Mouse (Mus musculus): Measurements from ENCODE around the gene Wnt9b. TPM values are rescaled to one million over a fixed set of nuclear protein-coding genes. Genes with fewer than 3 reads are reported as not detected.

Wnt9b gene
- 0.25 TPM for polyA plus RNA-seq (2014; fragmentation: Illumina TruSeq; extraction: RNeasy Lipid Tissue Mini Kit (QIAGEN cat#74804); ENCODE audit: low read depth, low replicate concordance)

GRCm38 (mm10) chr11:103749306-103750089, at the start of gene Wnt9b:
Gene Wnt9b (minus strand): TSS chr11:103749821.

GRCm38 (mm10) chr11:103773387-103774227, 24.0 kb upstream of the Wnt9b start, which contains the start of gene Wnt3:
Gene Wnt3 (plus strand): TSS chr11:103774150.

GRCm38 (mm10) chr11:103697565-103698176, 52.0 kb downstream of the Wnt9b start, which contains the start of gene Gosr2:
Gene Gosr2 (minus strand): TSS chr11:103697898.

Other genes starting within 250 kb of the Wnt9b start
- 0.34 TPM for gene Lrrc37a, start 245.2 kb downstream of the Wnt9b start, polyA plus RNA-seq (2014; fragmentation: Illumina TruSeq; extraction: RNeasy Lipid Tissue Mini Kit (QIAGEN cat#74804); ENCODE audit: low read depth, low replicate concordance)
- gene Gm884, start 128.7 kb downstream of the Wnt9b start, polyA plus RNA-seq (2014; fragmentation: Illumina TruSeq; extraction: RNeasy Lipid Tissue Mini Kit (QIAGEN cat#74804); ENCODE audit: low read depth, low replicate concordance): 0.89 TPM
- gene Lyzl6, start 110.9 kb downstream of the Wnt9b start, polyA plus RNA-seq (2014; fragmentation: Illumina TruSeq; extraction: RNeasy Lipid Tissue Mini Kit (QIAGEN cat#74804); ENCODE audit: low read depth, low replicate concordance): 3.8 TPM
- gene Rprml, start 100.3 kb downstream of the Wnt9b start, polyA plus RNA-seq (2014; fragmentation: Illumina TruSeq; extraction: RNeasy Lipid Tissue Mini Kit (QIAGEN cat#74804); ENCODE audit: low read depth, low replicate concordance): 10.8 TPM
- gene Gosr2, start 51.9 kb downstream of the Wnt9b start, polyA plus RNA-seq (2014; fragmentation: Illumina TruSeq; extraction: RNeasy Lipid Tissue Mini Kit (QIAGEN cat#74804); ENCODE audit: low read depth, low replicate concordance): 90.2 TPM
- gene Wnt3, start 24.3 kb upstream of the Wnt9b start, polyA plus RNA-seq (2014; fragmentation: Illumina TruSeq; extraction: RNeasy Lipid Tissue Mini Kit (QIAGEN cat#74804); ENCODE audit: low read depth, low replicate concordance): 0.43 TPM
- gene Nsf, start 204.2 kb upstream of the Wnt9b start, polyA plus RNA-seq (2014; fragmentation: Illumina TruSeq; extraction: RNeasy Lipid Tissue Mini Kit (QIAGEN cat#74804); ENCODE audit: low read depth, low replicate concordance): 33.7 TPM
- 25.9 TPM for gene Arf2, start 216.9 kb upstream of the Wnt9b start, polyA plus RNA-seq (2014; fragmentation: Illumina TruSeq; extraction: RNeasy Lipid Tissue Mini Kit (QIAGEN cat#74804); ENCODE audit: low read depth, low replicate concordance)